Mouse (Mus musculus) lung, embryonic 14.5 days (tissue): ENCODE measurements at regions not wholly inside any gene's neighbourhood (a gene's known extent, or its start where the extent isn't known, plus 50 kb on each side); places are given as distances from the start of the nearest gene placed in this dataset.

Experiments
- ATAC-seq: fragments of 200-750 bp; cut with Nextera tagmentation; 2 replicates; pipeline ENCODE4 v1.8.0; 2017; ENCODE audit warnings: mild to moderate bottlenecking, moderate TSS enrichment, moderate library complexity; ENCODE audit not compliant: insufficient read depth
- DNase-seq: peaks from one replicate; pipeline ENCODE4 v3.0.0-alpha.2; 2015
- H3K27ac ChIP-seq: fragments of 300-500 bp; sonication (generic); 2 replicates; pipeline ENCODE4 v1.5.1; 2014; ENCODE audit warnings: low read depth, mild to moderate bottlenecking, moderate library complexity
- H3K27me3 ChIP-seq: fragments of 300-500 bp; sonication (generic); 2 replicates; pipeline ENCODE4 v1.6.1; 2014; ENCODE audit warnings: low read length, control low read depth; ENCODE audit not compliant: insufficient read depth
- H3K36me3 ChIP-seq: fragments of 300-500 bp; sonication (generic); 2 replicates; pipeline ENCODE4 v1.6.1; 2014; ENCODE audit warnings: control low read depth; ENCODE audit not compliant: insufficient read depth
- H3K4me1 ChIP-seq: fragments of 300-500 bp; sonication (generic); 2 replicates; pipeline ENCODE4 v1.6.1; 2014; ENCODE audit warnings: antibody characterized with exemption, control low read depth; ENCODE audit not compliant: insufficient read depth
- H3K4me2 ChIP-seq: fragments of 300-500 bp; sonication (generic); 2 replicates; pipeline ENCODE4 v1.6.1; 2014; ENCODE audit warnings: mild to moderate bottlenecking
- H3K4me3 ChIP-seq: fragments of 300-500 bp; sonication (generic); 2 replicates; pipeline ENCODE4 v1.5.1; 2014; ENCODE audit warnings: low read depth, low read length
- H3K9ac ChIP-seq: fragments of 300-500 bp; sonication (generic); 2 replicates; pipeline ENCODE4 v1.6.1; 2014
- H3K9me3 ChIP-seq: fragments of 300-500 bp; sonication (generic); 2 replicates; pipeline ENCODE4 v1.6.1; 2016; ENCODE audit warnings: low read depth, low read length, control low read depth
- CTCF ChIP-seq: IDR thresholded peaks from 2 replicates; pipeline ENCODE4 v1.5.1; 2016; ENCODE audit warnings: antibody characterized with exemption, low read depth
- WGBS: fragments of 180-500 bp; shearing (Covaris S2); extraction: QIAGEN DNeasy Blood & Tissue Kit; methylation state at CpG from one replicate; pipeline ENCODE4 v1.1.7; 2014; 5-methylcytosine and 5-hydroxymethylcytosine counted together

- 77% methylated on average over 4 of the region's 4 CpGs for WGBS
- no peak for ATAC-seq
Observed at GRCm38 (mm10) chr1:169842490-169842889, 86.0 kb upstream of the Ccdc190 start.

GRCm38 (mm10) chr1:169840948-169841347 lies 87.5 kb upstream of the Ccdc190 start:
- ATAC-seq (no peak), DNase-seq (no peak)
- H3K4me3 ChIP-seq, result no peak overlapping the region
- TF ChIP-seq CTCF, result no peak
- no peak overlapping the region for H3K9ac ChIP-seq
- H3K9me3 ChIP-seq, result no peaks in the 10 kb centered on the region
- H3K4me2 ChIP-seq, result no peak overlapping the region
- WGBS, result 77% methylated on average over 4 of the region's 4 CpGs
- no peaks in the 10 kb centered on the region for H3K36me3 ChIP-seq
- no peaks in the 10 kb centered on the region for H3K4me1 ChIP-seq
- no peaks in the 10 kb centered on the region for H3K27me3 ChIP-seq
- no peak overlapping the region for H3K27ac ChIP-seq

More at GRCm38 (mm10) chr1:169842490-169842889, 86.0 kb upstream of the Ccdc190 start:
- no peaks in the 10 kb centered on the region for H3K27me3 ChIP-seq
- H3K27ac ChIP-seq, result no peak overlapping the region
- H3K4me3 ChIP-seq, result no peak overlapping the region
- no peak for DNase-seq
- H3K36me3 ChIP-seq, result no peaks in the 10 kb centered on the region
- no peak overlapping the region for H3K4me2 ChIP-seq
- TF ChIP-seq CTCF, result no peak
- no peaks in the 10 kb centered on the region for H3K4me1 ChIP-seq
- H3K9ac ChIP-seq, result no peak overlapping the region
- no peaks in the 10 kb centered on the region for H3K9me3 ChIP-seq

GRCm38 (mm10) chr1:169840056-169840728 lies 88.3 kb upstream of the Ccdc190 start:
- H3K27ac ChIP-seq, result no peak overlapping the region
- H3K9me3 ChIP-seq, result no peaks in the 10 kb centered on the region
- H3K4me2 ChIP-seq, result no peak overlapping the region
- H3K4me1 ChIP-seq, result no peaks in the 10 kb centered on the region
- no peak for TF ChIP-seq CTCF
- no peak overlapping the region for H3K4me3 ChIP-seq
- no peak for ATAC-seq
- no peak overlapping the region for H3K9ac ChIP-seq
- no peaks in the 10 kb centered on the region for H3K27me3 ChIP-seq
- no peak for DNase-seq
- 77% methylated on average over 6 of the region's 6 CpGs for WGBS
- no peaks in the 10 kb centered on the region for H3K36me3 ChIP-seq

- no peak for DNase-seq
- Histone ChIP-seq H3K36me3 (no peaks in the 10 kb centered on the region), H3K4me1 (peaks cover 4% of the 10 kb centered on the region; the same call in 1 of the 2 replicates), H3K9me3 (no peaks in the 10 kb centered on the region), H3K27me3 (no peaks in the 10 kb centered on the region), H3K4me3 (no peak overlapping the region), H3K9ac (no peak overlapping the region), H3K4me2 (no peak overlapping the region), H3K27ac (no peak overlapping the region)
- no peak for ATAC-seq
- TF ChIP-seq CTCF, result no peak
- 62% methylated on average over 6 of the region's 6 CpGs for WGBS
Observed at GRCm38 (mm10) chr1:169833385-169833784, 85.9 kb upstream of the Rgs4 start.

- Histone ChIP-seq H3K4me1 (peaks cover 4% of the 10 kb centered on the region; the same call in 1 of the 2 replicates), H3K27ac (peak overlapping the region; percentile 61; the same call in 1 of the 2 replicates), H3K9me3 (no peaks in the 10 kb centered on the region), H3K4me2 (no peak overlapping the region), H3K9ac (no peak overlapping the region), H3K27me3 (no peaks in the 10 kb centered on the region), H3K4me3 (no peak overlapping the region), H3K36me3 (no peaks in the 10 kb centered on the region)
- WGBS, result 28% methylated on average over 8 of the region's 8 CpGs
- no peak for TF ChIP-seq CTCF
- DNase-seq, result peak; percentile 86
- peak; percentile 88 for ATAC-seq
Observed at GRCm38 (mm10) chr1:169831326-169832066, 84.1 kb upstream of the Rgs4 start.

GRCm38 (mm10) chr1:169830596-169830995 lies 83.2 kb upstream of the Rgs4 start:
- TF ChIP-seq CTCF, result no peak
- Histone ChIP-seq H3K36me3 (no peaks in the 10 kb centered on the region), H3K4me2 (no peak overlapping the region), H3K9ac (no peak overlapping the region), H3K9me3 (no peaks in the 10 kb centered on the region), H3K4me1 (peaks cover 4% of the 10 kb centered on the region; the same call in 1 of the 2 replicates), H3K27me3 (no peaks in the 10 kb centered on the region), H3K4me3 (no peak overlapping the region), H3K27ac (no peak overlapping the region)
- no peak for DNase-seq
- 36% methylated on average over 1 of the region's 1 CpGs for WGBS
- no peak for ATAC-seq

GRCm38 (mm10) chr1:169822034-169822433 lies 74.6 kb upstream of the Rgs4 start:
- Histone ChIP-seq H3K27me3 (no peaks in the 10 kb centered on the region), H3K9ac (no peak overlapping the region), H3K9me3 (no peaks in the 10 kb centered on the region), H3K4me3 (no peak overlapping the region), H3K4me1 (no peaks in the 10 kb centered on the region), H3K27ac (no peak overlapping the region), H3K36me3 (no peaks in the 10 kb centered on the region), H3K4me2 (no peak overlapping the region)
- DNase-seq (no peak), ATAC-seq (no peak)
- 83% methylated on average over 7 of the region's 7 CpGs for WGBS
- no peak for TF ChIP-seq CTCF
